Mouse (Mus musculus) hindbrain, postnatal 0 days (tissue): ENCODE data around the gene Ssc5d. TPM values are rescaled to one million over a fixed set of nuclear protein-coding genes. Genes with fewer than 3 reads are reported as not detected.

Experiments used
- ATAC-seq: fragments of 200-750 bp; cut with Nextera tagmentation; 2 replicates; pipeline ENCODE4 v1.8.0; 2017; ENCODE audit warnings: mild to moderate bottlenecking, moderate TSS enrichment, moderate library complexity
- DNase-seq: peaks from one replicate; pipeline ENCODE4 v3.0.0-alpha.2; 2015; ENCODE audit warnings: low spot score
- H3K27ac ChIP-seq: fragments of 300-500 bp; sonication (generic); 2 replicates; pipeline ENCODE4 v1.5.1; 2014; ENCODE audit warnings: mild to moderate bottlenecking
- H3K27me3 ChIP-seq: fragments of 300-500 bp; sonication (generic); 2 replicates; pipeline ENCODE4 v1.6.1; 2014; ENCODE audit warnings: low read length, mixed read lengths; ENCODE audit not compliant: insufficient read depth
- H3K36me3 ChIP-seq: fragments of 300-500 bp; sonication (generic); 2 replicates; pipeline ENCODE4 v1.6.1; 2014; ENCODE audit warnings: low read length, mixed read lengths; ENCODE audit not compliant: insufficient read depth
- H3K4me1 ChIP-seq: fragments of 300-500 bp; sonication (generic); 2 replicates; pipeline ENCODE4 v1.6.1; 2014; ENCODE audit warnings: antibody characterized with exemption, low read length, mixed read lengths; ENCODE audit not compliant: insufficient read depth
- H3K4me2 ChIP-seq: fragments of 300-500 bp; sonication (generic); 2 replicates; pipeline ENCODE4 v1.6.1; 2014; ENCODE audit warnings: low read depth, mild to moderate bottlenecking, low read length, moderate library complexity, mixed read lengths
- H3K4me3 ChIP-seq: fragments of 300-500 bp; sonication (generic); 2 replicates; pipeline ENCODE4 v1.5.1; 2014; ENCODE audit warnings: low read length
- H3K9ac ChIP-seq: fragments of 300-500 bp; sonication (generic); replicated peaks from 2 replicates; pipeline ENCODE4 v1.6.1; 2014; ENCODE audit warnings: mild to moderate bottlenecking, low read length, moderate library complexity, mixed read lengths
- H3K9me3 ChIP-seq: fragments of 300-500 bp; sonication (generic); 2 replicates; pipeline ENCODE4 v1.6.1; 2016; ENCODE audit warnings: low read length, mixed read lengths
- CTCF ChIP-seq: IDR thresholded peaks from 2 replicates; pipeline ENCODE4 v1.5.1; 2016; ENCODE audit warnings: antibody characterized with exemption, control low read depth, low read depth
- WGBS: fragments of 180-500 bp; shearing (Covaris S2); extraction: QIAGEN DNeasy Blood & Tissue Kit; methylation state at CpG from one replicate; pipeline ENCODE4 v1.1.7; 2014; 5-methylcytosine and 5-hydroxymethylcytosine counted together
- polyA plus RNA-seq: library from polyadenylated mRNA; unstranded; fragments of >200 nt; fragmentation: Nextera tagmentation; extraction: Ambion mirVana; gene quantifications from 2 replicates; pipeline ENCODE4 v1.2.1, GENCODE M21; 2015
- total RNA-seq: library from RNA; depleted of rRNA; stranded (reverse); fragments of >200 nt; gene quantifications from 2 replicates; pipeline ENCODE4 v1.2.3, GENCODE M21; 2014

The Ssc5d gene
- total and polyA plus RNA-seq, 2 experiments from 2014 or later = 1.0 to 2.5 TPM

DNA sequence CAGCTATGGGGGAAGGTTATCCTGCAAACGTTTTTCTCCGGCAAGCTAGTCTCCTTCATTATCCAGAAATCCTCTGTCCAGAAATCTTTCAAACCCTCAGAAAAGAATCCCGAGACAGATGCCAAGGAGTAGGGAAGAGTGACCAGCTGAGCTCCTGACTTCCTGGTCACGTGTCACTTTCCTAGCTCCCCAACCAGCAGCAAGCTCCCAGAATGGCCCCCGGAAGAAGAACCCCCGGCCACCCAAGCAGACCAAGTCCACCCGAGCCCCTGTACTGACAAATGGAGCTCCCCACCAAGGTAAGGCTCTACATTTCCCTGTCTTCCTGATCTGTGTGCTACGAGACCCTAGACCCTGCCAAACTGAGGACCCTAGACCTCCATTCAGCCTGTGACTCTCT lies 2.1 kb downstream of the Ssc5d start:
- Histone ChIP-seq H3K27me3 (no peaks in the 10 kb centered on the region), H3K4me2 (no peak overlapping the region), H3K36me3 (no peaks in the 10 kb centered on the region), H3K9me3 (no peaks in the 10 kb centered on the region), H3K4me1 (peaks cover 22% of the 10 kb centered on the region), H3K4me3 (no peak overlapping the region), H3K27ac (no peak overlapping the region), H3K9ac (no peak overlapping the region)
- DNase-seq = no peak
- no peak for ATAC-seq
- WGBS = 72% methylated on average over 8 of the region's 8 CpGs
- no peak for TF ChIP-seq CTCF

DNA sequence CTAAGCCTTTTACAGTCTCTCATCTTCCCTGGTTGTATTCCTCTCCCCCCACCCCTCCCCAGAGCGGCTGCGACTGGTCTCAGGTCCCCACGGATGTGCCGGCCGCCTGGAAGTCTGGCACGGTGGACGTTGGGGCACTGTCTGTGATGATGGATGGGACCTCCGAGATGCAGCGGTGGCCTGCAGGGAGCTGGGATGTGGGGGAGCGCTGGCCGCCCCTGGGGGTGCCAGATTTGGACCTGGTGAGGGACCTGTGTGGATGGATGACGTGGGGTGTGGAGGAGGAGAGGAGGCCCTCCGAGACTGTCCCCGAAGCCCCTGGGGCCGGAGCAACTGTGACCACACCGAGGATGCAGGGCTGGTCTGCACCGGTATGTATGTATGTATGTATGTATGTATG lies 2.7 kb downstream of the Ssc5d start:
- peaks cover 17% of the 10 kb centered on the region for H3K4me1 ChIP-seq
- no peaks in the 10 kb centered on the region for H3K36me3 ChIP-seq
- 76% methylated on average over 17 of the region's 17 CpGs for WGBS
- no peak for TF ChIP-seq CTCF
- DNase-seq (no peak), ATAC-seq (no peak)
- no peaks in the 10 kb centered on the region for H3K9me3 ChIP-seq
- H3K4me2 ChIP-seq = no peak overlapping the region
- no peaks in the 10 kb centered on the region for H3K27me3 ChIP-seq
- no peak overlapping the region for H3K9ac ChIP-seq
- H3K27ac ChIP-seq = no peak overlapping the region
- no peak overlapping the region for H3K4me3 ChIP-seq

- Histone ChIP-seq H3K4me3 (no peak overlapping the region), H3K9ac (no peak overlapping the region), H3K36me3 (no peaks in the 10 kb centered on the region), H3K9me3 (no peaks in the 10 kb centered on the region), H3K4me2 (no peak overlapping the region), H3K4me1 (no peaks in the 10 kb centered on the region), H3K27ac (no peak overlapping the region), H3K27me3 (no peaks in the 10 kb centered on the region)
- DNase-seq (no peak), ATAC-seq (no peak)
- TF ChIP-seq CTCF = no peak
- WGBS = 56% methylated on average over 12 of the region's 12 CpGs
These were observed 7.5 kb downstream of the Ssc5d start for GRCm38 (mm10) chr7:4933103-4933502.

GRCm38 (mm10) chr7:4934160-4934914 lies 8.8 kb downstream of the Ssc5d start:
- 0 out of 2 replicates have a peak, but pooled peaks have one; percentile 11 for TF ChIP-seq CTCF
- no peaks in the 10 kb centered on the region for H3K36me3 ChIP-seq
- H3K27me3 ChIP-seq = no peaks in the 10 kb centered on the region
- no peaks in the 10 kb centered on the region for H3K9me3 ChIP-seq
- WGBS = 88% methylated on average over 4 of the region's 4 CpGs
- H3K4me2 ChIP-seq = no peak overlapping the region
- no peak for ATAC-seq
- no peaks in the 10 kb centered on the region for H3K4me1 ChIP-seq
- no peak overlapping the region for H3K27ac ChIP-seq
- no peak for DNase-seq
- H3K4me3 ChIP-seq = no peak overlapping the region
- H3K9ac ChIP-seq = no peak overlapping the region

GRCm38 (mm10) chr7:4936832-4937231 lies 11.2 kb downstream of the Ssc5d start:
- Histone ChIP-seq H3K4me1 (no peaks in the 10 kb centered on the region), H3K4me2 (no peak overlapping the region), H3K9ac (no peak overlapping the region), H3K27me3 (no peaks in the 10 kb centered on the region), H3K27ac (no peak overlapping the region), H3K36me3 (no peaks in the 10 kb centered on the region), H3K4me3 (no peak overlapping the region), H3K9me3 (no peaks in the 10 kb centered on the region)
- TF ChIP-seq CTCF = no peak
- no peak for DNase-seq
- ATAC-seq = no peak
- 68% methylated on average over 10 of the region's 10 CpGs for WGBS

- no peaks in the 10 kb centered on the region for H3K36me3 ChIP-seq
- H3K9ac ChIP-seq = no peak overlapping the region
- ATAC-seq (no peak), DNase-seq (no peak)
- no peaks in the 10 kb centered on the region for H3K27me3 ChIP-seq
- H3K9me3 ChIP-seq = no peaks in the 10 kb centered on the region
- 73% methylated on average over 11 of the region's 11 CpGs for WGBS
- no peak overlapping the region for H3K4me3 ChIP-seq
- no peaks in the 10 kb centered on the region for H3K4me1 ChIP-seq
- no peak for TF ChIP-seq CTCF
- H3K4me2 ChIP-seq = no peak overlapping the region
- H3K27ac ChIP-seq = no peak overlapping the region
These were observed 11.8 kb downstream of the Ssc5d start for GRCm38 (mm10) chr7:4937392-4937791.

DNA sequence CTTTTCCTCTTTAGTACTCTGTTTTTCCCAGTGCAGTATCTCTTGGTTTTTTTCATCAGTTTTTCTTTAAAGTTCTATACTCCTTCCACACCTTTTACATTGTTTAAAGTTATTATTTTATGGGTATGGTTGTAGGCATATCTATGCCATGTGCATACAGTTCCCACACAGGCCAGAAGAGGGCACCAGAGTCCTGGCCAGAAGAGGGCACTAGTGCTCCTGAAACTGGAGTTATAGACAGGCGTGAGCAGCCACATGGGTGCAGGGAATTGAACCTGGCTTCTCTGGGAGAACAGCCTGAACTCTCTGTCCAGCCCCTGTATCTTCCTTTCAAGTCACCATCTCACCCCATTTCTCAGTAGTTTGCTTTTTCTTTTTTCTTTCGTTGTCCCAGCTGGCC lies 12.9 kb downstream of the Ssc5d start:
- no peak overlapping the region for H3K9ac ChIP-seq
- no peaks in the 10 kb centered on the region for H3K27me3 ChIP-seq
- no peak overlapping the region for H3K4me3 ChIP-seq
- H3K9me3 ChIP-seq = no peaks in the 10 kb centered on the region
- peak; percentile 91 for TF ChIP-seq CTCF
- H3K4me2 ChIP-seq = no peak overlapping the region
- H3K4me1 ChIP-seq = no peaks in the 10 kb centered on the region; the same call in 1 of the 2 replicates
- ATAC-seq (no peak), DNase-seq (peak; percentile 57)
- no peak overlapping the region for H3K27ac ChIP-seq
- WGBS = 23% methylated on average over 2 of the region's 2 CpGs
- no peaks in the 10 kb centered on the region for H3K36me3 ChIP-seq
